Mouse (Mus musculus): Measurements from ENCODE around the gene Lsg1.

The Lsg1 gene

GRCm38 (mm10) chr16:30549966-30550747, 37.2 kb downstream of the Lsg1 start:
- DNase-seq, result peak; percentile 88

GRCm38 (mm10) chr16:30549516-30549915, 37.9 kb downstream of the Lsg1 start:
- DNase-seq, result no peak

GRCm38 (mm10) chr16:30548291-30548690, 39.1 kb downstream of the Lsg1 start:
- DNase-seq, result no peak

GRCm38 (mm10) chr16:30544693-30545092, 42.7 kb downstream of the Lsg1 start:
- no peak for DNase-seq

GRCm38 (mm10) chr16:30543386-30543785, 44.0 kb downstream of the Lsg1 start:
- no peak for DNase-seq

- no peak for DNase-seq
These were observed 44.6 kb downstream of the Lsg1 start for GRCm38 (mm10) chr16:30542826-30543225.

GRCm38 (mm10) chr16:30540107-30541001, 47.0 kb downstream of the Lsg1 start:
- no peak for DNase-seq

- DNase-seq, result peak; percentile 71
These were observed 48.0 kb downstream of the Lsg1 start for GRCm38 (mm10) chr16:30539433-30539832.

- no peak for DNase-seq
These were observed 52.3 kb downstream of the Lsg1 start for GRCm38 (mm10) chr16:30535075-30535474.

- no peak for DNase-seq
These were observed 53.8 kb downstream of the Lsg1 start for GRCm38 (mm10) chr16:30533592-30533991.

- no peak for DNase-seq
These were observed 54.5 kb downstream of the Lsg1 start for GRCm38 (mm10) chr16:30532929-30533328.

GRCm38 (mm10) chr16:30531761-30532406, 55.5 kb downstream of the Lsg1 start:
- DNase-seq, result peak; percentile 72

GRCm38 (mm10) chr16:30530815-30531214, 56.6 kb downstream of the Lsg1 start:
- peak; percentile 43 for DNase-seq

GRCm38 (mm10) chr16:30528386-30528785, 59.0 kb downstream of the Lsg1 start:
- DNase-seq, result no peak

- no peak for DNase-seq
These were observed 59.5 kb downstream of the Lsg1 start for GRCm38 (mm10) chr16:30527889-30528288.

- no peak for DNase-seq
These were observed 61.6 kb downstream of the Lsg1 start for GRCm38 (mm10) chr16:30525756-30526155.

GRCm38 (mm10) chr16:30524481-30524880, 62.9 kb downstream of the Lsg1 start:
- no peak for DNase-seq

- no peak for DNase-seq
These were observed 65.0 kb downstream of the Lsg1 start for GRCm38 (mm10) chr16:30522253-30522940.

GRCm38 (mm10) chr16:30521147-30521546, 66.2 kb downstream of the Lsg1 start:
- no peak for DNase-seq

GRCm38 (mm10) chr16:30520361-30520823, 67.0 kb downstream of the Lsg1 start:
- DNase-seq, result peak; percentile 83

- DNase-seq, result no peak
These were observed 68.8 kb downstream of the Lsg1 start for GRCm38 (mm10) chr16:30518635-30519034.

- DNase-seq, result no peak
These were observed 69.6 kb downstream of the Lsg1 start for GRCm38 (mm10) chr16:30517666-30518283.
